Mouse (Mus musculus): ENCODE measurements around the gene Cisd2. TPM values are rescaled to one million over a fixed set of nuclear protein-coding genes. Genes with fewer than 3 reads are reported as not detected.

The Cisd2 gene
- polyA plus RNA-seq, 1 experiment, result 6.5 TPM

DNA sequence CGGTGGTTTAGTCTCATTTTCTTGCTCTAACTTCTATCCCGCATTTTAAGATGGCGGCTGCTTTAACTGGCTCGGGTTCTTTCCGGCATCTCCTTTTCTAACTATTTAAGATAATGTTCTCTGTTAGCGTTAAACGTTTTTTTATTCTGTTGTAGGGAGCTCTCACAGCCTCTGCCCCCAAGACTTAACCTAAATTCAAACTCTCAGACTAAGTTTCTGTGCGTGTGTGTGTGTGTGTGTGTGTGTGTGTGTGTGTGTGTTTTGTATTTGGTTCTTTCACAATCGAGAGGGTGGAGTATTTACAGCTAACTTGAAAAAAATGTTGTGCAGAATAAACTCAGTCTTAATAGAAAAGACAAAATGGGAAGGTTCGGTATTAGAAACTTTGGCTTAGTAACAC is 16.9 kb upstream of the Cisd2 start:
- TF ChIP-seq CTCF (IDR thresholded peaks at IDR 0.05; ENCODE audit: control insufficient read depth, insufficient read depth, insufficient replicate concordance, low read depth, low read length), result no peak
- no peak for TF ChIP-seq POLR2A (IDR thresholded peaks at IDR 0.05; ENCODE audit: control insufficient read depth, low read depth, low read length)
- Histone ChIP-seq H3K4me1 (ENCODE audit: control insufficient read depth, insufficient read depth, low read length) (no peaks in the 10 kb centered on the region; the same call in 1 of the 2 replicates), H3K27ac (ENCODE audit: control insufficient read depth, insufficient read depth, low read depth, low read length) (no peak overlapping the region), H3K4me3 (ENCODE audit: control insufficient read depth, low read depth, low read length) (peak overlapping the region; percentile 99; the same call in 1 of the 2 replicates), H3K36me3 (ENCODE audit: control insufficient read depth, insufficient read depth, low read length) (peaks cover 1% of the 10 kb centered on the region), H3K27me3 (ENCODE audit: control insufficient read depth, insufficient read depth, low read length) (no peaks in the 10 kb centered on the region)

- no peaks in the 10 kb centered on the region; the same call in 1 of the 2 replicates for H3K4me1 ChIP-seq (ENCODE audit: control insufficient read depth, insufficient read depth, low read length)
- TF ChIP-seq CTCF (IDR thresholded peaks at IDR 0.05; ENCODE audit: control insufficient read depth, insufficient read depth, insufficient replicate concordance, low read depth, low read length) (no peak), POLR2A (IDR thresholded peaks at IDR 0.05; ENCODE audit: control insufficient read depth, low read depth, low read length) (no peak)
- peak overlapping the region; percentile 98 for H3K27ac ChIP-seq (ENCODE audit: control insufficient read depth, insufficient read depth, low read depth, low read length)
- no peaks in the 10 kb centered on the region for H3K27me3 ChIP-seq (ENCODE audit: control insufficient read depth, insufficient read depth, low read length)
- peaks cover 3% of the 10 kb centered on the region for H3K36me3 ChIP-seq (ENCODE audit: control insufficient read depth, insufficient read depth, low read length)
- H3K4me3 ChIP-seq (ENCODE audit: control insufficient read depth, low read depth, low read length), result peak overlapping the region; percentile 99
Measured at GRCm38 (mm10) chr3:135440221-135440620, 16.5 kb upstream of the Cisd2 start.

GRCm38 (mm10) chr3:135439651-135440050 is 15.9 kb upstream of the Cisd2 start:
- Histone ChIP-seq H3K36me3 (ENCODE audit: control insufficient read depth, insufficient read depth, low read length) (peaks cover 3% of the 10 kb centered on the region), H3K4me3 (ENCODE audit: control insufficient read depth, low read depth, low read length) (peak overlapping the region; percentile 99), H3K4me1 (ENCODE audit: control insufficient read depth, insufficient read depth, low read length) (no peaks in the 10 kb centered on the region; the same call in 1 of the 2 replicates), H3K27me3 (ENCODE audit: control insufficient read depth, insufficient read depth, low read length) (no peaks in the 10 kb centered on the region), H3K27ac (ENCODE audit: control insufficient read depth, insufficient read depth, low read depth, low read length) (peak overlapping the region; percentile 98)
- TF ChIP-seq POLR2A (IDR thresholded peaks at IDR 0.05; ENCODE audit: control insufficient read depth, low read depth, low read length) (no peak), CTCF (IDR thresholded peaks at IDR 0.05; ENCODE audit: control insufficient read depth, insufficient read depth, insufficient replicate concordance, low read depth, low read length) (no peak)

DNA sequence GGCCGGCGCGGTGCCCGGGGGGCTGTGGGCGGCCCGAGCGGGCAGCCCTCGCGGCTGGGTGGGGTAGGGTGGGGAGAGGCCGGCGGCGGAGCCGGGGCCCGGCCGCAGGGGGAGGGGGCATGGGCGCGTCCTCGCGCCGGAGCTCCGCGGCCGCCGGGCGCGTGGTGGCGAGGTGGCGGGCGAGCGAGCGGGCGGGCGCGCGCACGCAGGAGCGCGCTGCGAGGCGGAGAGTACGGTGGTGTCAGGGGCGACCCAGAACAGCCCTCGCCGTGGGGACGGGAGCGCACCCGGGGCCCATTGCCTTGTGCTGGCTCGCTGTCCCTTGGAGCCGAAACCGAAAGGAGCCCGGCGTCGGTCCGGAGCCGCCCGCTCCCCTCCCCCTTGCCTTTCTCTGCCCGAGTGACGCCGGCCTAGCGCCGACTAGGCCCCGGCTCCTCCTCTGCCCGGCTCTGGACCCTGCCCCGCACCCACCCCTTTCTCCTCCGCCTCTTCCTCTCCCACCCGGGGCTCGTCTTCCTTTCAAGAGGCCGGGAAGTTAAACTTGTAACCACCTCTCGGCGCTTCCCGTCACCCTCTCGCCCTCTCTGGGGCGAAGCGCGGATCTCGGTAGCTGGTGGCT is 15.3 kb upstream of the Cisd2 start:
- H3K27ac ChIP-seq (ENCODE audit: control insufficient read depth, insufficient read depth, low read depth, low read length), result peak overlapping the region; percentile 98
- H3K4me3 ChIP-seq (ENCODE audit: control insufficient read depth, low read depth, low read length), result peak overlapping the region; percentile 99
- TF ChIP-seq CTCF (IDR thresholded peaks at IDR 0.05; ENCODE audit: control insufficient read depth, insufficient read depth, insufficient replicate concordance, low read depth, low read length), result no peak
- TF ChIP-seq POLR2A (IDR thresholded peaks at IDR 0.05; ENCODE audit: control insufficient read depth, low read depth, low read length), result no peak; the same call in 1 of the 2 replicates
- H3K36me3 ChIP-seq (ENCODE audit: control insufficient read depth, insufficient read depth, low read length), result peaks cover 3% of the 10 kb centered on the region
- H3K27me3 ChIP-seq (ENCODE audit: control insufficient read depth, insufficient read depth, low read length), result no peaks in the 10 kb centered on the region
- H3K4me1 ChIP-seq (ENCODE audit: control insufficient read depth, insufficient read depth, low read length), result no peaks in the 10 kb centered on the region; the same call in 1 of the 2 replicates

DNA sequence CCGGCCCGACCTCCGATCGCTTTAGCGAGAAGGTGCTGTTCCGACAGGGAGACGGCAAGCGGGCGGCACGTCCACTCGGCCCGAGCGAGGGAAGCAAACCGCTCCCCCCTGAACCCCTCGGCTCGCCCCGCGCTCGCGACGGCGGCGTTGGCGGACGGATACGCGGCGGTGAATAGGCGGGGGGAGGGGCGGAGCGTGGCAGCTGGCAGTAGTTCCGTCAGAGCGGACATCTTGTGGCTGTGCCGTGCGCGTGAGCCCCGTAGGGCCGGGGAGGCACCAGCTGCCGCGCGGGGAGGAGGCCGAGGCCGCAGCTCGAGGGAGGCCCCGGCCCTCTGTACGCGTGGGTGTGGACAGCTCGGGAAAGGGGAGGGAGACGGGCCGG is 14.8 kb upstream of the Cisd2 start:
- no peaks in the 10 kb centered on the region for H3K27me3 ChIP-seq (ENCODE audit: control insufficient read depth, insufficient read depth, low read length)
- peak overlapping the region; percentile 99 for H3K4me3 ChIP-seq (ENCODE audit: control insufficient read depth, low read depth, low read length)
- H3K36me3 ChIP-seq (ENCODE audit: control insufficient read depth, insufficient read depth, low read length), result peaks cover 3% of the 10 kb centered on the region
- peak; percentile 82 for TF ChIP-seq POLR2A (IDR thresholded peaks at IDR 0.05; ENCODE audit: control insufficient read depth, low read depth, low read length)
- 0 out of 2 replicates have a peak, but pooled peaks have one; percentile 2 for TF ChIP-seq CTCF (IDR thresholded peaks at IDR 0.05; ENCODE audit: control insufficient read depth, insufficient read depth, insufficient replicate concordance, low read depth, low read length)
- H3K27ac ChIP-seq (ENCODE audit: control insufficient read depth, insufficient read depth, low read depth, low read length), result peak overlapping the region; percentile 98
- H3K4me1 ChIP-seq (ENCODE audit: control insufficient read depth, insufficient read depth, low read length), result no peaks in the 10 kb centered on the region; the same call in 1 of the 2 replicates

DNA sequence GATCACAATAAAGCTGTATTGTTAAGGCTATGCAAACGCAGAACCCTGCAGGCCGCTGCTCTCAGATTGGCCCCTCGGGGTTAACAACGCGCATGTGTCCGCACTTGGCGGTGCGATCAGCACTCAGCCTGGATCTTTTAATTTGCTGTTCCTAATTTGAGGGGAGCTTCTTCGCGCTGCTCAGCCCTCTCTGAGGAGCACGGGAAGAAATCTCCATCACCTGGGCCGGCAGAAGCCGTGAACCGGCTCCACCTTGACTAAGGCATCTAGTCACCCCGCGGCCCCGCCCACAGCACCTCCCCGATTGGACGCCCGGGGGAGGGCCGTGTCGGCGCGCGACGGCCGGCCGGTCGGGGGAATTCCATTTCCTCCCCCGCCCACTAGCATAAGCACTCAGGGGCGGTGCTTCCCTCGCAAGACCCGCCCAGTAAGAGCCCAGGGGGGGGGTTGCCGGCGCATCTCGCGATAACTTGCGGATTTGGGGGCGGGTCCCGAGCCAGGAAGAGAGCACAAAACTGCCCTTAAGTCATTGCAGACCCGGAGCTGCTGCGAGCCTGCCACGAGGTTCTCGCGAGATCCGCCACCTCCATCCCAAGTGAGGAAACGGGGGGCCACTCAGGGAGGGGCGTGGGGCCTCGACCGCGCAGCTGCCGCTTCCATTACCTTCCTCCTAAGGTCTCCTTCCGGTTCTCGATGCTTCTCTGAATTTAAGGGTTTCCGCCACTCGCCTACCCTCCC is 14.2 kb upstream of the Cisd2 start, which contains the start of gene Ube2d3:
Gene Ube2d3 (plus strand): TSS at position 392 of the 738 bp plus-strand sequence.
- TF ChIP-seq CTCF (IDR thresholded peaks at IDR 0.05; ENCODE audit: control insufficient read depth, insufficient read depth, insufficient replicate concordance, low read depth, low read length), result no peak
- TF ChIP-seq POLR2A (IDR thresholded peaks at IDR 0.05; ENCODE audit: control insufficient read depth, low read depth, low read length), result no peak; the same call in none of the 2 replicates
- Histone ChIP-seq H3K36me3 (ENCODE audit: control insufficient read depth, insufficient read depth, low read length) (peaks cover 3% of the 10 kb centered on the region), H3K27me3 (ENCODE audit: control insufficient read depth, insufficient read depth, low read length) (no peaks in the 10 kb centered on the region)

More for the DNA sequence above, 14.2 kb upstream of the Cisd2 start, which contains the start of gene Ube2d3:
- Histone ChIP-seq H3K4me3 (ENCODE audit: control insufficient read depth, low read depth, low read length) (peak within 1 kb of the TSS; percentile 99), H3K27ac (ENCODE audit: control insufficient read depth, insufficient read depth, low read depth, low read length) (peak within 1 kb of the TSS; percentile 98), H3K4me1 (ENCODE audit: control insufficient read depth, insufficient read depth, low read length) (no peaks in the 10 kb centered on the region; the same call in 1 of the 2 replicates)

Data from testis, adult 2 months (tissue).